Comparison of ENCODE assay signal across 16 mouse cellular contexts in the genomic region with DNA sequence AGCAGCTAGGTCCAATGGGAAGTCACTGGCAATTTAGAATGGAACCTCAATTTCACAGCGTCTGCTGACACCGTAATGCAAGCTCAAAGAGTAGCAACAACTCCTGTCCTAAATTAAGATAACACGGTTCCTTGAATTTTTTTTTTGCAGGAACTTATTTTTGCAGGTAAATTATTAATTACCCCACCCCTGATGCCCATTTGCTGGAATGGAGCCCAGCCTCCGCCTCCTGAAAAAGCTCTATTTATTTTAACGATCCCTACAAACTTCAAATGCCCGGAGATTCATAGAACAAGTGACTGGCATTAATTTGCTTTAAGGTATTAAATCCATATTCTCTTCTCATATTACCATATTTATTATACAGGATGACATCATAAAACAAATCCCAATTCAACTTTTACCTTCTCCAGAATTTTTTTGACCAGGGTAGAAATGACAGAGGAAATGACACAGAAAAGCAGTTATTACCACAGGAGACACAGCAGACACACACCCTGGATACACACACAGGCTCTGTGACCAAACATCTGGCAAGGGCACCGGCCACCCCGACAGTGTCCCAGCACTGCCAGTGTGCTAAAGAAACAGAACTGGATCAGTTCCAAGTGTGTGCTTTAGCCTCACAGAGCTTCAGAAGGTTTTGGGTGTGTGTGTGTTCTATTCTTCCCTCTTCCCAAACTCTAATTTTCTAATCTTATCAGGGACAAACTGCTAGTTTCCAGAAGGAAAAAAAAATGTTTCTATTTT. TPM values are rescaled to one million over a fixed set of nuclear protein-coding genes. Genes with fewer than 3 reads are reported as not detected.
DNase-seq lines count a peak whose midpoint lies in the region; ATAC-seq and TF ChIP-seq lines count a peak whose summit lies in the region.
"Had no signal": no experiment of that assay in that cellular context is flagged by ENCODE, and none has a peak within 500 bp of the region (broad histone marks: within the 10 kb centered on the region; RNA-seq: fewer than 3 reads in every experiment).

No protein-coding gene starts in this region.

- no peak for TF ChIP-seq CTCF in kidney, postnatal 0 days (IDR thresholded peaks at IDR 0.05; ENCODE audit: low read depth)

- ATAC-seq in forebrain, embryonic 14.5 days, result no peak
- no peak for ATAC-seq in lung, embryonic 15.5 days (ENCODE audit: borderline replicate concordance, extremely low read depth, low FRiP score, low TSS enrichment)
- ATAC-seq in kidney, postnatal 0 days (replicated peaks; ENCODE audit: low FRiP score, low read depth), result no peak
- ATAC-seq in stomach, embryonic 15.5 days (ENCODE audit: insufficient read depth, low FRiP score, low read depth), result 0 out of 2 replicates have a peak, but pooled peaks have one; percentile 37
- ATAC-seq in forebrain, embryonic 11.5 days (replicated peaks; ENCODE audit: low FRiP score), result no peak

- no peak overlapping the region for H3K27ac ChIP-seq in forebrain, embryonic 14.5 days (ENCODE audit: low read depth, low read length)
- no peak overlapping the region for H3K27ac ChIP-seq in forebrain, embryonic 10.5 days
- 0 out of 2 replicates have a peak overlapping the region, but pooled peaks have one; percentile 8 for H3K27ac ChIP-seq in lung, embryonic 15.5 days
- peak overlapping the region; percentile 47; the same call in 1 of the 2 replicates for H3K27ac ChIP-seq in kidney, postnatal 0 days
- H3K27ac ChIP-seq in stomach, embryonic 15.5 days, result peak overlapping the region; percentile 71; the same call in 1 of the 2 replicates
- H3K27ac ChIP-seq in forebrain, embryonic 11.5 days (ENCODE audit: low read depth, low read length), result no peak overlapping the region
- H3K27ac ChIP-seq: embryonic facial prominence, embryonic 13.5 days; forebrain, embryonic 12.5 days; hindbrain, embryonic 10.5 days; limb, embryonic 10.5 days; midbrain, embryonic 12.5 days had no signal

- H3K9me3 ChIP-seq in forebrain, embryonic 14.5 days (replicated peaks; ENCODE audit: control insufficient read depth, low read length), result no peaks in the 10 kb centered on the region
- H3K9me3 ChIP-seq in forebrain, embryonic 10.5 days, result no peaks in the 10 kb centered on the region
- no peaks in the 10 kb centered on the region for H3K9me3 ChIP-seq in lung, embryonic 15.5 days
- no peaks in the 10 kb centered on the region for H3K9me3 ChIP-seq in kidney, postnatal 0 days (replicated peaks; ENCODE audit: low read length)
- no peaks in the 10 kb centered on the region for H3K9me3 ChIP-seq in stomach, embryonic 15.5 days
- H3K9me3 ChIP-seq in forebrain, embryonic 11.5 days (ENCODE audit: control insufficient read depth, low read length), result no peaks in the 10 kb centered on the region
- H3K9me3 ChIP-seq: embryonic facial prominence, embryonic 13.5 days; forebrain, embryonic 12.5 days; hindbrain, embryonic 10.5 days; limb, embryonic 10.5 days; midbrain, embryonic 12.5 days had no signal

- no peaks in the 10 kb centered on the region for H3K27me3 ChIP-seq in forebrain, embryonic 14.5 days (replicated peaks; ENCODE audit: control insufficient read depth, insufficient read depth, low read length)
- no peaks in the 10 kb centered on the region for H3K27me3 ChIP-seq in forebrain, embryonic 10.5 days (ENCODE audit: poor library complexity, severe bottlenecking)
- no peaks in the 10 kb centered on the region for H3K27me3 ChIP-seq in lung, embryonic 15.5 days
- no peaks in the 10 kb centered on the region for H3K27me3 ChIP-seq in kidney, postnatal 0 days (ENCODE audit: insufficient read depth, low read length)
- H3K27me3 ChIP-seq in stomach, embryonic 15.5 days (replicated peaks), result no peaks in the 10 kb centered on the region
- no peaks in the 10 kb centered on the region for H3K27me3 ChIP-seq in forebrain, embryonic 11.5 days (ENCODE audit: control insufficient read depth, insufficient read depth, low read length)
- H3K27me3 ChIP-seq: embryonic facial prominence, embryonic 13.5 days; forebrain, embryonic 12.5 days; midbrain, embryonic 12.5 days had no signal

- H3K4me3 ChIP-seq in forebrain, embryonic 14.5 days (ENCODE audit: low read depth, low read length), result no peak overlapping the region
- H3K4me3 ChIP-seq in forebrain, embryonic 10.5 days, result no peak overlapping the region
- H3K4me3 ChIP-seq in lung, embryonic 15.5 days, result no peak overlapping the region
- no peak overlapping the region for H3K4me3 ChIP-seq in kidney, postnatal 0 days (replicated peaks; ENCODE audit: low read depth, low read length)
- no peak overlapping the region for H3K4me3 ChIP-seq in stomach, embryonic 15.5 days (replicated peaks)
- H3K4me3 ChIP-seq in forebrain, embryonic 11.5 days (ENCODE audit: low read depth, low read length), result no peak overlapping the region
- H3K4me3 ChIP-seq: embryonic facial prominence, embryonic 13.5 days; forebrain, embryonic 12.5 days; hindbrain, embryonic 10.5 days; limb, embryonic 10.5 days; midbrain, embryonic 12.5 days had no signal

- peaks cover 3% of the 10 kb centered on the region; the same call in 1 of the 2 replicates for H3K4me1 ChIP-seq in forebrain, embryonic 14.5 days (ENCODE audit: control insufficient read depth, insufficient read depth, low read length)
- peaks cover 9% of the 10 kb centered on the region for H3K4me1 ChIP-seq in forebrain, embryonic 10.5 days
- H3K4me1 ChIP-seq in lung, embryonic 15.5 days, result peaks cover 11% of the 10 kb centered on the region
- peaks cover 5% of the 10 kb centered on the region for H3K4me1 ChIP-seq in kidney, postnatal 0 days (replicated peaks; ENCODE audit: insufficient read depth, low read length)
- peaks cover 13% of the 10 kb centered on the region for H3K4me1 ChIP-seq in stomach, embryonic 15.5 days
- no peaks in the 10 kb centered on the region for H3K4me1 ChIP-seq in forebrain, embryonic 11.5 days (replicated peaks; ENCODE audit: control insufficient read depth, insufficient read depth, low read length)

- WGBS in forebrain, embryonic 14.5 days, result 52% methylated on average over 8 of the region's 8 CpGs
- WGBS in forebrain, embryonic 10.5 days, result 94% methylated on average over 8 of the region's 8 CpGs
- 58% methylated on average over 8 of the region's 8 CpGs for WGBS in lung, embryonic 15.5 days
- 47% methylated on average over 8 of the region's 8 CpGs for WGBS in kidney, postnatal 0 days
- 60% methylated on average over 8 of the region's 8 CpGs for WGBS in stomach, embryonic 15.5 days
- 83% methylated on average over 8 of the region's 8 CpGs for WGBS in forebrain, embryonic 11.5 days

- H3K9ac ChIP-seq in forebrain, embryonic 14.5 days (ENCODE audit: low read length), result no peak overlapping the region
- H3K9ac ChIP-seq in lung, embryonic 15.5 days, result no peak overlapping the region
- H3K9ac ChIP-seq in kidney, postnatal 0 days (ENCODE audit: low read depth, low read length), result no peak overlapping the region
- H3K9ac ChIP-seq in stomach, embryonic 15.5 days, result no peak overlapping the region
- H3K9ac ChIP-seq in forebrain, embryonic 11.5 days (ENCODE audit: low read length), result no peak overlapping the region
- H3K9ac ChIP-seq: embryonic facial prominence, embryonic 13.5 days; forebrain, embryonic 12.5 days; midbrain, embryonic 12.5 days had no signal

- H3K4me2 ChIP-seq in forebrain, embryonic 14.5 days (ENCODE audit: low read length), result no peak overlapping the region
- no peak overlapping the region for H3K4me2 ChIP-seq in lung, embryonic 15.5 days
- peak overlapping the region; percentile 2; the same call in 1 of the 2 replicates for H3K4me2 ChIP-seq in kidney, postnatal 0 days (ENCODE audit: low read length)
- peak overlapping the region; percentile 14; the same call in 1 of the 2 replicates for H3K4me2 ChIP-seq in stomach, embryonic 15.5 days
- no peak overlapping the region for H3K4me2 ChIP-seq in forebrain, embryonic 11.5 days (ENCODE audit: low read depth, low read length, severe bottlenecking)
- H3K4me2 ChIP-seq: embryonic facial prominence, embryonic 13.5 days; forebrain, embryonic 12.5 days; midbrain, embryonic 12.5 days had no signal

- peaks cover 24% of the 10 kb centered on the region for H3K36me3 ChIP-seq in forebrain, embryonic 14.5 days (ENCODE audit: control insufficient read depth, insufficient read depth, low read length)
- peaks cover 34% of the 10 kb centered on the region for H3K36me3 ChIP-seq in forebrain, embryonic 10.5 days (replicated peaks)
- H3K36me3 ChIP-seq in lung, embryonic 15.5 days, result peaks cover 10% of the 10 kb centered on the region; the same call in 1 of the 2 replicates
- H3K36me3 ChIP-seq in kidney, postnatal 0 days (ENCODE audit: insufficient read depth, low read length), result peaks cover 10% of the 10 kb centered on the region; the same call in 1 of the 2 replicates
- peaks cover 15% of the 10 kb centered on the region; the same call in 1 of the 2 replicates for H3K36me3 ChIP-seq in stomach, embryonic 15.5 days
- no peaks in the 10 kb centered on the region; the same call in 1 of the 2 replicates for H3K36me3 ChIP-seq in forebrain, embryonic 11.5 days (ENCODE audit: control insufficient read depth, insufficient read depth, low read length)

- peak; percentile 36 for DNase-seq in forebrain, embryonic 14.5 days (ENCODE audit: low spot score)
- no peak for DNase-seq in forebrain, embryonic 10.5 days (ENCODE audit: extremely low spot score, low spot score)
- DNase-seq in lung, postnatal 25 days (ENCODE audit: low spot score), result no peak
- DNase-seq in kidney, postnatal 0 days (ENCODE audit: low spot score), result no peak
- no peak for DNase-seq in thymus, adult 18-20 months
- no peak for DNase-seq in forebrain, embryonic 11.5 days (ENCODE audit: low spot score)
- DNase-seq: cerebellum, adult 11-12 months; gastrocnemius, postnatal 10 days; lung, postnatal 10 days had no signal

RNA-seq across cellular contexts. Expression of gene Cisd1, which starts 6.4 kb away (rescaled TPM):
- 259 and 279 TPM in 2 replicates for polyA plus RNA-seq in forebrain, embryonic 14.5 days (2014; fragmentation: Nextera tagmentation; extraction: Ambion mirVana)
- polyA plus RNA-seq in forebrain, embryonic 10.5 days (2016; fragmentation: Nextera tagmentation; extraction: Ambion mirVana), result 138 TPM in 2 replicates
- polyA plus RNA-seq in lung, embryonic 15.5 days (2015; fragmentation: Nextera tagmentation; extraction: Ambion mirVana), result 93.0 and 96.5 TPM in 2 replicates
- 300 and 305 TPM in 2 replicates for polyA plus RNA-seq in kidney, postnatal 0 days (2015; fragmentation: Nextera tagmentation; extraction: Ambion mirVana)
- polyA plus RNA-seq in stomach, embryonic 15.5 days (2015; fragmentation: Nextera tagmentation; extraction: Ambion mirVana), result 103 and 104 TPM in 2 replicates
- polyA plus RNA-seq in forebrain, embryonic 11.5 days (2014; fragmentation: Nextera tagmentation; extraction: Ambion mirVana), result 137 and 139 TPM in 2 replicates

RNA-seq across cellular contexts. Expression of gene Ipmk, which starts 9.2 kb away (rescaled TPM):
- 16.2 and 17.7 TPM in 2 replicates for polyA plus RNA-seq in forebrain, embryonic 14.5 days (2014; fragmentation: Nextera tagmentation; extraction: Ambion mirVana)
- polyA plus RNA-seq in forebrain, embryonic 10.5 days (2016; fragmentation: Nextera tagmentation; extraction: Ambion mirVana), result 21.1 TPM in 2 replicates
- 13.7 and 14.9 TPM in 2 replicates for polyA plus RNA-seq in lung, embryonic 15.5 days (2015; fragmentation: Nextera tagmentation; extraction: Ambion mirVana)
- 16.1 and 17.5 TPM in 2 replicates for polyA plus RNA-seq in kidney, postnatal 0 days (2015; fragmentation: Nextera tagmentation; extraction: Ambion mirVana)
- 13.5 and 14.6 TPM in 2 replicates for polyA plus RNA-seq in stomach, embryonic 15.5 days (2015; fragmentation: Nextera tagmentation; extraction: Ambion mirVana)
- polyA plus RNA-seq in forebrain, embryonic 11.5 days (2014; fragmentation: Nextera tagmentation; extraction: Ambion mirVana), result 25.8 and 26.4 TPM in 2 replicates

RNA-seq across cellular contexts. Expression of gene Ube2d1, which starts 53.3 kb away (rescaled TPM):
- polyA plus RNA-seq in forebrain, embryonic 14.5 days (2014; fragmentation: Nextera tagmentation; extraction: Ambion mirVana), result 239 and 264 TPM in 2 replicates
- 92.5 and 95.1 TPM in 2 replicates for polyA plus RNA-seq in forebrain, embryonic 10.5 days (2016; fragmentation: Nextera tagmentation; extraction: Ambion mirVana)
- polyA plus RNA-seq in lung, embryonic 15.5 days (2015; fragmentation: Nextera tagmentation; extraction: Ambion mirVana), result 51.0 and 53.5 TPM in 2 replicates
- 56.4 and 58.0 TPM in 2 replicates for polyA plus RNA-seq in kidney, postnatal 0 days (2015; fragmentation: Nextera tagmentation; extraction: Ambion mirVana)
- polyA plus RNA-seq in stomach, embryonic 15.5 days (2015; fragmentation: Nextera tagmentation; extraction: Ambion mirVana), result 51.6 and 54.3 TPM in 2 replicates
- 139 and 150 TPM in 2 replicates for polyA plus RNA-seq in forebrain, embryonic 11.5 days (2014; fragmentation: Nextera tagmentation; extraction: Ambion mirVana)

Comparison
In these comparisons a context has a peak if more than half of its experiments do, and no peak if none do; other contexts are left out.
1. H3K27ac ChIP-seq: peak in lung, embryonic 15.5 days (single experiment), kidney, postnatal 0 days (single experiment) and stomach, embryonic 15.5 days (single experiment); none in forebrain, embryonic 14.5 days (single experiment), forebrain, embryonic 10.5 days (single experiment) and forebrain, embryonic 11.5 days (single experiment).
2. H3K4me2 ChIP-seq: peak in kidney, postnatal 0 days (single experiment) and stomach, embryonic 15.5 days (single experiment); none in forebrain, embryonic 14.5 days (single experiment), lung, embryonic 15.5 days (single experiment) and forebrain, embryonic 11.5 days (single experiment).